12 mouse cellular contexts compared by ENCODE assay signal in the genomic region with DNA sequence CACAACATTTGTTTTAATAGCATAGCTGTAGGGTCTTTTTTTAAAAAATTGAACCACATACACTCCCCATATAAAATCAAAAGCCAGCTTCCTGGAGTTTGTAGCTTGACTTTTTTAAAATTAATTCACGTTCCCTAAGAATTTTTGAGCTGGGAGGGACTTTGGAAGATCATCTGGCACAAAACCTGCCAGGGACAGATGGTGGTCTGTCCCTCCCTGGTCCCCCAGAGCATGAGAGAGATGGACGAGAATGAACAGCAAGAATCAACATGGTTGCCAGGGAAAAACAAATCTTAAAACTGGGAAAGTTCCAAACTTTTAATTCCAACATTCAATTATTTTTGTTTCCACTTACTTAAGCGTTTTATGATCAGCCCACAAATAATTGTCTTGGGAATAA.
DNase-seq lines count a peak whose midpoint lies in the region.
"Had no signal": no experiment of that assay in that cellular context is flagged by ENCODE, and none has a peak within 500 bp of the region (broad histone marks: within the 10 kb centered on the region; RNA-seq: fewer than 3 reads in every experiment).

No protein-coding gene starts in this region.

- intact Hi-C loops in left cerebral cortex, postnatal 4 days (cut with DNase I), result no loop called here

- peak; percentile 41 to 70 for DNase-seq in cerebellum, postnatal 14 days
- DNase-seq in cerebellum, postnatal 36 days, result no peak
- peak; percentile 37 for DNase-seq in left cerebral cortex, postnatal 4 days
- DNase-seq in left cerebral cortex, adult 8-10 months (ENCODE audit: low spot score in 2 of 2), result no peak
- DNase-seq: adrenal gland, adult 2 months; adrenal gland, postnatal 10 days; adrenal gland, postnatal 25 days; cerebellum, adult 11 months; cerebellum, adult 18-20 months; cerebellum, adult 8-10 months; cerebellum, adult 9-11 months; embryo, embryonic 11 days had no signal

Comparison
In these comparisons a context has a peak if more than half of its experiments do, and no peak if none do; other contexts are left out.
1. DNase-seq: peak in cerebellum, postnatal 14 days (2 of 2) and left cerebral cortex, postnatal 4 days (single experiment); none in cerebellum, postnatal 36 days (0 of 2) and left cerebral cortex, adult 8-10 months (0 of 2).